Mouse (Mus musculus) large intestine, adult 2 months (tissue): ENCODE data around the gene 1700029I15Rik. TPM values are rescaled to one million over a fixed set of nuclear protein-coding genes. Genes with fewer than 3 reads are reported as not detected.

Experiments used
- DNase-seq: peaks from one replicate; pipeline ENCODE4 v3.0.0-alpha.2; 2012; ENCODE audit warnings: low read depth, low spot score
- WGBS: fragments of 180-500 bp; shearing (Covaris S2); methylation state at CpG from one replicate; pipeline ENCODE4 v1.1.7; 2018; 5-methylcytosine and 5-hydroxymethylcytosine counted together
- polyA plus RNA-seq: library from polyadenylated mRNA; depleted of rRNA; stranded (reverse); fragments of >200 nt; gene quantifications from 2 replicates; pipeline ENCODE4 v1.2.3, GENCODE M21; 2012; rRNA removed

Gene 1700029I15Rik
- polyA plus RNA-seq, 1 experiment: 3.5 TPM

GRCm38 (mm10) chr2:92423156-92423555 lies 40.8 kb downstream of the 1700029I15Rik start:
- 91% methylated on average over 9 of the region's 9 CpGs for WGBS
- DNase-seq: no peak

DNA sequence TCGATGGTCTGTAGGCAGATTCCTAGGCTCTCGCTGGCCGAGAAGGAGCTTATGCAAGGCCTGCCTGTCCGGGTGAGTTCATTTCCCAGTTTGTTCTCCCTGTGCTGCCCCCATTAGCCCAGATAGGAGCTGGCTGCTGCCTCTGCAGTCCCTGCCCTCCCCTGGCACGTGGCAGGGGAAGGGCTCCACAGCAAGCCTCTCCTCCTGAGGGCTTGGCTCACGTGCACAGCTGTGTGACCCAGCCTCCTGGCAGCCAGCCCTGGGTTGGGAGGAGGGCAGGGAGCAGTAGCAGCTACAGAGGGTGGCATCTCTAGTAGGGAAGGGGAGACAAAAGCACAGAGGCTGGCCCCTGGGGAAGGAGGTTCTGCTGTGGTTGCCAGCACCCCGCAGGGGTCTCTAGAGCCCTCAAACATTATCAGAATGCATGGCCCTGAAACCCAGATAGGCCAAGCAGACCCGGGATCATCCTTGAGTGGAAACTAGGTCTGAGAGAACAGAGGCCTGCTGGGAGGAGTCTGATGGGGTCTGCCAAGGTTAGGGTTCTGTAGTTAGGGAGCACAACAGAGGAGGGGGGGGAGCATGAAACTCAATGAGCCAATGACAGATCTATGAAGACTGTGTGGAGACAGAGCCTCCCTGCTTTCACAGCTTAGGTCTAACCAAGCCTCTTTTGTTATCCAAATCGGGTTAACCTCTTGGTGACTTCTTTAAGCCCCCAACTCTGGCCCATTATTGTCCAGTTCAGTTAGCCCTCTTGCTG lies 41.5 kb downstream of the 1700029I15Rik start:
- 44% methylated on average over 9 of the region's 9 CpGs for WGBS
- no peak for DNase-seq

- DNase-seq: no peak
- WGBS: 69% methylated on average over 9 of the region's 9 CpGs
These were observed 42.3 kb downstream of the 1700029I15Rik start for GRCm38 (mm10) chr2:92424462-92425308.

- DNase-seq: no peak
- WGBS: 73% methylated on average over 4 of the region's 4 CpGs
These were observed 43.0 kb downstream of the 1700029I15Rik start for GRCm38 (mm10) chr2:92425366-92425765.

DNA sequence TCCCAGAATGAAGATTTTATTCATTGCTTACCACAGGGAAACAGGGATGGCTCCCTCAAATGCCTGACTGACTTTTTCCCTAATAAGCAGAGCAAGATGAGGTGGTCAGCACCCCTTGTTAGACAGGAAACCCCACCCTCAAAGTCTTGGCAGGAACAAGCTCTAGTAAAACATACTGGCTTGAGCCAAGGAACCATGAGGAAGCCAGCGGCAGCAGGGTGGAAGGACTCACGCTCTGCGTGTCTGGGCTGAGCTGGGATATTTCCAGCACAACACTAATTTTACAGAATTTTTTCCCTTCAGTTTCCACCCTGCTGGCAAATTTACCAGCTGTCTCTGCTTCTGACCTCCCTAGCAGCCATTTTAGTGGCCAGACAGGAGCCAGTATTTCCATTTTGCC lies 44.1 kb downstream of the 1700029I15Rik start:
- 42% methylated on average over 3 of the region's 3 CpGs for WGBS
- DNase-seq: no peak

GRCm38 (mm10) chr2:92427882-92428281 lies 45.5 kb downstream of the 1700029I15Rik start:
- no peak for DNase-seq
- WGBS: 8% methylated on average over 6 of the region's 6 CpGs

GRCm38 (mm10) chr2:92430089-92430488 lies 47.8 kb downstream of the 1700029I15Rik start:
- WGBS: 86% methylated on average over 2 of the region's 2 CpGs
- no peak for DNase-seq

GRCm38 (mm10) chr2:92430723-92431541 lies 48.6 kb downstream of the 1700029I15Rik start:
- DNase-seq: no peak
- whole genome bisulfite sequencing: 48% methylated on average over 21 of the region's 21 CpGs

DNA sequence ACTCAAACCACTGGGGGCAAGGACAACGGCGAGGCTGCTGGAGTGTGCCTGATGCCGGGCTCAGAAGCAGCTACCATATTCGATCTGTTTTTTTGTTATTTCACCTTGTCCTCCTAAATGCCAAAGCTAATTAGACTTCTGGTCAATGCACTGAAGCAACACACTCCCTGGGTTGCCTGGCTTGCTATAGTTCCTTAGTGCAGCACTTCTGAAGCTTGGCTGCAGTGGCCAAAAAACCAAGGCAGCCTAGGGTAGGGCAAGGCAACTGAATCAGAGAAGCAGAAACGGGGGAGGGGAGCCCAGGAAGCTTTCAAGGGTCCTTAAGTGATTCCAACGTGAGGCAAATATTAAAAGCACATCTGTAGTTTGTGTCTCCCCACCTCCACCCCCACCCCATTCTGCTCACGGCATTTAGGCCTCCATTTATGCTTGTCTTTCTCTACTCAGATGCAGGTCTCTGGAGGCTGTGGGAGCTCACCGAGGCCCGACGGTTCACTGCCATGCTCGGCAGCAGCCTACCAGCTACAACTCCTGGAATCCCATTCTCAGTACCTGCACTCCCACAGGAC lies 49.4 kb downstream of the 1700029I15Rik start:
- no peak for DNase-seq
- WGBS: 21% methylated on average over 11 of the region's 11 CpGs

GRCm38 (mm10) chr2:92432299-92433295 lies 50.3 kb downstream of the 1700029I15Rik start:
- peak; percentile 92 for DNase-seq
- WGBS: 11% methylated on average over 17 of the region's 17 CpGs

GRCm38 (mm10) chr2:92433578-92434374 lies 51.4 kb downstream of the 1700029I15Rik start, which contains the start of gene Cry2:
TSS of gene Cry2 (minus strand) at chr2:92434043.
- DNase-seq: peak; percentile 86
- under 1% methylated on average over 75 of the region's 76 CpGs for WGBS

DNA sequence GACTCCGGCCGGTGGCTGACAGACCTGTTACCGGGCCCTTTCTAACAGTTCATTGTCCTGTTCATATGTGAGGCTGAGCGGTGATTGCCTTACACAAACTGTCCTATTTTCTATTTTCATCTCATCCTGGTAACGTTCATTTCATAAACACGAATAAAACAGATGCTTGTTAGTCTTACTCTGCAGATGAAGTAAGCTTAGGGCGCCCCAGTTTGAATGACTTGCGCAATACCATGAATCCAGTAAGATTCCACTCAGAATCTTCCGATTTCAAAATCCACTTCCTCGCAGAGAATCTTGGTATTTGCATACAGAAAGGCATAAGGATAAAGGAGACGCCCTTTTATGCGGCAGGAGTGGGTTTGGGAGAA lies 52.0 kb downstream of the 1700029I15Rik start:
- DNase-seq: no peak
- 2% methylated on average over 12 of the region's 12 CpGs for WGBS

- no peak for DNase-seq
- WGBS: 29% methylated on average over 6 of the region's 6 CpGs
These were observed 52.7 kb downstream of the 1700029I15Rik start for GRCm38 (mm10) chr2:92435023-92435422.

Other genes with a start within 250 kb of the 1700029I15Rik start
- 80.6 and 112 TPM in 2 replicates for gene Pex16, start 7.9 kb upstream of the 1700029I15Rik start, polyA plus RNA-seq
- gene Large2, start 7.7 kb upstream of the 1700029I15Rik start, polyA plus RNA-seq: 15.0 and 16.4 TPM in 2 replicates
- gene Mapk8ip1, start 18.7 kb downstream of the 1700029I15Rik start, polyA plus RNA-seq: 4.7 and 6.1 TPM in 2 replicates
- gene Cry2, start 51.5 kb downstream of the 1700029I15Rik start, polyA plus RNA-seq: 6.9 and 10.4 TPM in 2 replicates
- gene Slc35c1, start 78.0 kb downstream of the 1700029I15Rik start, polyA plus RNA-seq: 171 and 192 TPM in 2 replicates
- gene Chst1, start 217.2 kb downstream of the 1700029I15Rik start, polyA plus RNA-seq: 4.3 and 4.8 TPM in 2 replicates